Mouse (Mus musculus) liver (tissue): ENCODE results near the gene Tex11.
"Not testable (repeated sequence)": the region's sequence is repeated elsewhere in the genome, so short reads cannot be mapped to it uniquely, and the experiment has no call there.

Experiments
- DNase-seq: peaks from one replicate; pipeline ENCODE4 v3.0.0-alpha.2; 2020; ENCODE audit warnings: mixed read lengths

Gene Tex11

GRCm38 (mm10) chrX:101059541-101059940 is at the start of gene Tex11:
Gene Tex11 (minus strand): TSS chrX:101059667.
- DNase-seq, result no peak

GRCm38 (mm10) chrX:101085920-101086319 is 26.5 kb upstream of the Tex11 start, which contains the start of gene Slc7a3:
Gene Slc7a3 (minus strand): TSS chrX:101086020.
- DNase-seq, result no peak

GRCm38 (mm10) chrX:101085211-101085610 is 25.7 kb upstream of the Tex11 start:
- not testable (repeated sequence) for DNase-seq

DNA sequence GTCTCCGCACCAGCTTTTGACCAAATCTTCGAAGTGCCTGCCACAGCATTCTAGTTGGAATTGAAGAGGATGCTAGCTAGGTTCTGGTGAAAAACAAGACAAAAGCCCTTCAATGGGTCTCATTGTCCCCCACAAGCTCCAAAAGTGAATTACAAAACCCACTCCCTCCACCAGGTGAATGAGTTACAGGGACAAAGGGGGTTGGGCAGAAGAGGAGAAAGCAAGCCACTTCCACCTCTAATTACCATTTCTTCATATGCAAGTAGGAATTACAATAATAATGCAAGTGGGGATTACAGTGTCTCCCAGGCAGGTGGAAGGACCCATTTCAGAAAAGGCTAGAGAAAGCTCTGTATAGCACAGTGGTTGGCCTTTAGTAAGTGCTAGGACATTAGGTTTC is 24.7 kb upstream of the Tex11 start:
- no peak for DNase-seq

GRCm38 (mm10) chrX:101065245-101065644 is 5.8 kb upstream of the Tex11 start:
- no peak for DNase-seq

GRCm38 (mm10) chrX:101063503-101063902 is 4.0 kb upstream of the Tex11 start:
- DNase-seq, result no peak

GRCm38 (mm10) chrX:100943640-100944039 is 115.8 kb downstream of the Tex11 start:
- no peak for DNase-seq

GRCm38 (mm10) chrX:100839211-100839610 is 220.3 kb downstream of the Tex11 start:
- DNase-seq, result no peak

GRCm38 (mm10) chrX:100832806-100833205 is 226.7 kb downstream of the Tex11 start:
- no peak for DNase-seq

- DNase-seq, result no peak
Measured at GRCm38 (mm10) chrX:100825557-100825956, 233.9 kb downstream of the Tex11 start.

DNA sequence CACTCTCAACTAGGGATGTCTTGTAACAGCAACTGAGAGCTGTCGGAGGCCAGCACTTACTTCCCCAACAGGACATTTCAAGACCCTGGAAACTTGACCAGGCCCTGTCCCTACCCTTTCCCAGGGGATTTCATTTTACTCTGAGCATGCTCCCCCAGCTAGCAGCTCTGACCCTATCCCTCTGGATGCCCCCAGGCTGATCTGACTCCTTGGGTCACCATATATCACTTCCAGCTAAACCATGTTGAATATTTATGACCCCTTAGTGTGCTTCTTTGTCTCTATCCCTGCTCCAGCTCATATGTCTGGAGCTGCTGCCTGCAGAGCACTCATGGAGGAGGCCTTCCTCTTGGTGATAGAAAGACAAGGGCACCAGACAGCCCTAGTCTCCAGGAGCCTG is 238.3 kb downstream of the Tex11 start:
- DNase-seq, result no peak

DNA sequence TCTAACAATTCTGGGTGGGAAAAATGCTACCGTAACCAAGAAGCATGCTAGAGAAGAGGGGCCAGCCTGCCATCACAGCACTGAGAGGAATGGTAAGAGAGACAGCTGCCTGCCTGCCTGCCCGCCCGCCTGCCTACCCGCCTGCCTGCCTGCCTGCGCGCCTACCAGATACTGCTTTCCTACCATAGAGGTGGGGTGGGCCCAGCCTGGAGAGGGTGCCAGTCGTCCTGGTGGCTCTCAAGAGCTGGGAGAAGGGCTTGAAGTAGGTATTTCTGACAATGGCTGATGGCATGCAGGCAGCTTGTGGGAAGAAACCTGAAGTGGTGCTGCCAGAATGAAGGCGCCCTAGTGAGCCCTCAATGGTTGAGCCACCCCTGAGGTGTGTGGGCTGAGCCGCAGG is 240.8 kb downstream of the Tex11 start:
- no peak for DNase-seq

GRCm38 (mm10) chrX:100815766-100816165 is 243.7 kb downstream of the Tex11 start:
- no peak for DNase-seq

DNA sequence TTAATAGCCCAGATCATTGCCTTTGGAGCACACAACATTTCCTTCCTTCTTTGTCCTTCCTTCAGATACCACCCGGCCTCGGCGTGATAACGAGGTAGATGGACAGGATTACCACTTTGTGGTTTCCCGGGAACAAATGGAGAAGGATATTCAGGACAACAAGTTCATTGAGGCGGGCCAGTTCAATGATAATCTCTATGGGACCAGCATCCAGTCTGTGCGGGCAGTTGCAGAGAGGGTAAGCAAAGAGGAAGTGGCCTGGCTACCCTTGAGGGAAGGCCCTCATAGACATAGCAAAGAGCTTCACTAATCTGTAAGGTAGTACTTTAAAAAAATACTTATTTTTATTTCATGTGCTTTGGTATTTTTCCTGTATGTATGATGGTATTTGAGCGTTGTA is 245.3 kb downstream of the Tex11 start:
- no peak for DNase-seq

DNA sequence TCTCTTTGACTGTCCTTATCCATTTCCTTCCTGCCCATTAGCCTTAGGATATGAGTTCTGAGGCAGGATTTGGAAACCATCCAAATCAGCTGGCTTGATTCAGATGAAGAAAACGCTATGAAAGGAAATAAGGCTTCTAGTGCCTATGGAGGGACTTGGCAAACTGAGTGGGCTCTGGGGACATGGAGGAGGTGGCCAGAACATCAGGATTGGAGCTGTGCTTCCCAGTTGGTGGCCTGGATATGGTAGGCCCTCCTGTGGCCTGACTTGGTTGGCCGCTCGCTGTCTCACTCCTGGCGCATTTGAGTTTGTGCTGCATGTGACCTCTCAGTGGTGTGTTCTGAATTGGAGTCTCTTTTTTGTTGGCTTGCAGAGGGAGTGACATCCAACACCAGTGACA is 248.3 kb downstream of the Tex11 start:
- DNase-seq, result no peak

- DNase-seq, result no peak
Measured at GRCm38 (mm10) chrX:100802034-100802433, 257.4 kb downstream of the Tex11 start.

DNA sequence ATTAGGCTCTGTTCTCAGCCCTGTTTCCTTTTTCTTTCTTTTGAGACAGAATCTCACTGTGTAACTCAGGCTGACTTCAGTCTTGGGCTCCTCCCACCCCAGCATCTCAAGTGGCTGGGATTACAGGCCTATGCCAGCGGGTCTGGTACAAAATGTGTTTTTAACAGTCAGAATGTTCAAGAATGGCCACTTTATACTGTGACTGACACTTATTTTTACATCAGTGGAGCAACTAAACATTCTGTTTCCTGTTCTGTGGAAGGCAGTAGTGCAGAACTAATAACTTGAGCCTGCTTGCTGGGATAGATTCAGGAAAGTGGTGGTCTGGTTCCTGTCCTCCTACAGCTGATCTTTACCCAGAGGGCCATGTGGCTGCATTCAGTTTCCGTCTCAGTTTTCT is 258.8 kb downstream of the Tex11 start:
- DNase-seq, result no peak

DNA sequence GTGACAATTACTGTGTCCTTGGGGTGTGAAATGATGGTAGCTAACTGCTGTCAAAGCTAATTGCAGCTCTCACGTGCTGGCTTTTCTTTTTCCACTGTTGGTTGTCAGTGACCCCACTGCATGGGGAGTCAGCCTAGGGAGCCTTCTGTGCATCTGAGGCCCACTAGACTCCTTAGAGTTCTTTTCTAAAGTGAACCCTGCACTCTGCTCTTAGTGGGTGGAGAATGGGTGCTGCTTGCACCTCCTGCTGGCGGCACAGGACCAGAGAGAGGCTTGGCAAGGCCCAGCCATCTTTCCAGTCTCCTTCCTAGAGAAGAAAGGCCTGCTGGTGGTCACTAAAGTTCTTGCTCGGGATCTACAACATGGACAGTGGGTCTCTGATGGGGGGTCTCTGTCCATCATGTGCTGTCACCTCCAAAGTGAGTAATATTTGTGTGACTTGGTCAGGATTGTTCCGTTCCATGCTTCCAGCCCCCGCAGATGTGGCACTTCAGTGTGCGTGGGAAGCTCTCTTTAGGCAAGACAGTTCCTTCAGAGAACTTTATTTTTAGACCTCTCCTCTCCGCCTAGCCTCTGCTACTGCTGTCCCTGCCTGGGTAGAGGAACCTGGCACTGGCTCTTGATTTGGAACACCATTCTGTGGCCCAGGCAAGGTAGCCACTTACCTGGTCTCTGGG is 261.5 kb downstream of the Tex11 start:
- no peak for DNase-seq

DNA sequence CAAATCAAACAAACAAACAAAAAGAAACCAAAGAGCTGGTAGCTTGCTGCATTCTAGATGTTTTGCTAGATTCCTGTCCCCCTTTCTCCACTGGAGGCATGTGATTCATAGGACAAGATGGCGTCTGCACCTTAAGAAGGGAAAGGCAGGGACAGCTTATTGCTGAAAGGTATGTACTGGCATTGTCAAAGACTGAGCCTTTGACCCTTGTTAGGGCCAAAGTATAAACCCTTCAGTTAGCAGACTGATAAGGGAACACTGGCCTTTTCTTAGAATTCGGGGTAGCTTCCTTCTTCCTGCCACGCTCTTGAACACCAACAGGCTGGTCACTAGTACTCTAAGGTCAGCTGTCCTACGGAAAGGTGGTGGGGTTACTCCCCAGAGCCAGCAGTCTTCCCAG is 262.1 kb downstream of the Tex11 start:
- DNase-seq, result no peak

DNA sequence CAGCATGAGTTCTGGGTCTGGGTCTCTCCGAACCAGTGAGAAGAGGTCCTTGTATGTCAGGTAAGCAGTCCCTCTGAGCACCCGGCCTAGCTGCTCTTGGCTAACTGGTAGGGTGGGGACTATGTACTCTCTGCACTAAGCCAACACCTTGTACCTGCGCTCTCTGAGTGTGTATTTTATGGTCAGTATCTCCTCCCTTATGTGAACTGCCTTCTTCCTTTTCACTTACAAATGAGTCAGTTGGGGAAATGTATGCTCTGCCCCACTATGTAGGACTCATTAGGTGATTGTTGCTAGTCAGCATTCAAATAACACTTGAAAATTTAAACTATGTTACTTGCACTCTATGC is 262.8 kb downstream of the Tex11 start:
- DNase-seq, result no peak

DNA sequence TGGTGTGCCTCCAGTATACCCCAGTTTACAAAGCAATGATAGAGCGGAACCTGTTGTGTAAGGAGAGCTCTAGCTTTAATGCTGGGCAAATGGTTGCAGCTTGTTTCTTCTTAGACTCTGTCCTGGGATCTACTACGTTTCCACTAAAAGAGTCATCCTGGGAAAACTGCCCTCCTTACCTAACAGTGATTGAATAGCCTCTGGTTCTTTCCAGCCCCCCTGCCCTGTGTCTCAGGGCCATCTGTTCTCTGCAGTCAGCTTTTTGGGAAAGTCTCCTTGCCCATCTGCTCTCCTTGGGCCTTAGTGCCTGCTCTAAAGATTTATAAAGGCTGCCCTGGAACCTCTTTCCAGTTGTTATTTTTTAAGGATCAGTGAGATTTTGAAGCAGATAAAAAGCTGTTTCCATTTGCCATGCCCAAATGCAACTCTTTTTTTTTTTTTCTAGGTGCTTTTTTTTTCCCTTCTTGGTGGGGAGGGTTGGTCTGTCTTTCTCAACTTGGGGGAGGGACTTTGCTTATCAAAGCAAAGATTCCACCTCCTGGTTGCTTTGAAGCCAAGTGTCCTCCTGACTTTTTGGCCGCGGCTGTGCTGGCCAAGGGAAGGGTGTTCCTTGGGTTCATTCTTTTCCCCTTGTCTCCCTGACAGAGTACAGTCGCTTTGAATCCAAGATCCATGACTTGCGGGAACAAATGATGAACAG is 263.3 kb downstream of the Tex11 start:
- DNase-seq, result no peak

DNA sequence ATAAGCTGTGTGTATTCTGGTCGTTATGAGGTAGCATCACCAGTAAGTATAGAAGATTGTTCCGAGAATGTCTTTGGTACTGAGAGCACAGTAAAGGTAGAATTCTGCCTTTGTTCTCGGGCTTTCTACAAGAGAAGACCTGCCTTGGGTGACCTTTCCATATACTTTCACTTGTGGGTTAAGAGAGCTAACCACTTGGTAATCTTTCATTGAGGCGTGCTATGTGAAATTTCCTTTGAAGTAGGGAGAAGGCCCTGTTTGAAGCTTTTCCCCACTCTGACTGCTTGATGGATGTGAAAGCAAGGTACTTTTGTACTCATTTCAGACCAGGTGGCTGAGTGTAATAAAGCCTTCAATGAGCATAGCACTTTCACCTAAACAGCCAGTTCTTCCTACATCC is 270.1 kb downstream of the Tex11 start:
- DNase-seq, result no peak
